Mouse (Mus musculus): ENCODE data around the gene Zfand3.
A peak's percentile ranks its signal among the peaks of the same experiment; 100 is the strongest.

Zfand3 gene

DNA sequence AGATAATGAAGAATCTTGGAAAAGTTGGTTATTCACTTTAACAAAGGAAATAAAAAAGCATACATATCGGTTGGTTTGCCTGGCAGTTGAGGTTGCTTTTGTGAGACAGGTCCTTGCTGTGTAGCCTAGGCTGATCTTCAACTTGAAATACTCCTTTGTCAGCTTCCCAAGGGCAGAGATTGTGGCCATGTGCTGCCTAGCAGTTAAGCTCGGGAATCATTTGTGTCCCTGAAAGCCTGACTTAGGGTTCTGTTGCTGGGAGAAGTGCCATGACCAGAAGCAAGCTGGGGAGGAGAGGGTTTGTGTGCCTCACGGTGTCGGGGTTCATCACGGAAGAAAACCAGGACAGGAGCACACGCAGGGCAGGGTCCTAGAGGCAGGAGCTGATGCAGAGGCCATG, 143.8 kb downstream of the Zfand3 start:
- DNase-seq (ENCODE audit: low spot score in 2 of 2) = no peak

DNA sequence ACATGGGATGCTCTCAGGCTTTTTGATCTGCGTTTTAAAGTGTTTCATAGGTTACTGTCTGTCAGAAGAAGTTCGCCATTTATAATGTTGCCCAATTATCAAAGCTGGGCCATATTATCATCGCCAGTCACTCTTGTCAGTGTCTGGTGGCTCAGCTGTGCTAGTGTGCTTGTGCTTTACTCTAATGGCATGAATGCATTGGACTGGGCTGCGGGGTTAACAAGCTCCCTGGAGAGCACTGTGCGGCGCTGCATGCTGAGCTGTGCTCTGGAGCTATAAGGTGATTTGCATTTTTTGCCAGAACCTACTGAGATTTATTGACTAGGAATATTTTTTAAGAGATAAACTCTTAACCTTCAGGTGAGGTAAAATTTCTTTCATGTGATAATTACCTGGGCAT, 145.4 kb downstream of the Zfand3 start:
- DNase-seq (ENCODE audit: low spot score in 2 of 2) = no peak

DNA sequence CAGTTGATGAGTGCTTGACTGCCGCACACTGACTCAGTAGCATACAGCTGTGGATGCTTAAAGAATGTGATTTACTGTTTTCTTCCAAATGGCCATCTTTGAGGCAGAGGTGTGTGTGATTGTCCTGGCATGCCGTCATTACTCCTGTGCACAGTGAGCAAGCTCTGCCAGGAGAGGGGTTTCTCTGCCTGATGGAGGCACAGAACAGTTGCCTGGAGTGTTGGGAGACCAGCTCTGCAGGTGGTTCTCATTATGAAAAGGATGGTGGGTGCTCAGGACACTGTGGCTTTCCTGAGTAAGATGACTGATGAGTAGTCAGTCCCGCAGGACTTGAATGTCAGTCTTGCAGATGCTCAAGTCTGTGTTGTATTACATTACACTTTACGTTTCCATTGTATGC, 149.6 kb downstream of the Zfand3 start:
- DNase-seq (ENCODE audit: low spot score in 2 of 2) = no peak

DNA sequence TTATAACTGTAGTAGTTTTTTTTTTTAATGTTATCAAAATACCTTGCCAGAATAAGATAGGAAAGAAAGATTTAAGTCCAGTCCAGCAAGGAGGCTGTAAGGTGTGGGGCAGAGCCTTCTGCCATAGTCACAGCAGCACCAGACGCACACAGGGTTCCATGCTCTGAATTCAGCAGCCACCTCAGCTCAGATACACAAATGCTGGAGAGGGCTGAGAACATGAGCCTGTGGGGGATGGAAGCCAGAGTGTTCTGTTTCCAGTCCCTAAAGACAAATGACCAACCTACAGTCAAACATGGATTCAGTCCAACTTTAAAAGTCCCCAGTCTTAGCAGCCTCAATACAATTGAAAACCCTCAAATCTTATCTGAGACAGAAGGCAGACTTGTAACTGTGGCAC, 150.3 kb downstream of the Zfand3 start:
- no peak for DNase-seq (ENCODE audit: low spot score in 2 of 2)

DNA sequence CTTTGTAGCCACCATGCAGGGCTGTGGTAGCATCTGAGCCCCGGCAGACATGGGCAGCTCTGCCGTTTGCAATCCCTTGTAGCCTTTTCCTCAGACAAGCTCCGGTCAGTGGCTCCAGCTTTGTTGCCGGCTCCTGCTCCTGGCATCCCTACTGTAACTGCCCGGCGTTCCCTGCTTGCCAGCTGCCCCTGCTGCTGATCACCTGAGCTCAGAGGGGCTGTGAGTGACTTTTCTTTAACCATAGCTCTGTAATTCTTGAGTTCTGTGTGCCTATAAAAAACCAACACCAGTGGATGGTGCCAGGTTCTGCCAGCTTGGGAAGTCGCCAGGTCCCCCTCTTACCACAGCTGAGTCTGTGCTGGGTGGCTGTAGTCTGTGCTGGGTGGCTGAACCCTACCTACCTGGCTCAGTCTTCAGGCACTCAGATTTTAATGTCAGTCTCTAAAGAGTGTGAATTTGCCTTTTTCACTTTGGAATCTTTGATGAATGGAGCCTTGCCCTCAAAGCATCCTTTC, 150.9 kb downstream of the Zfand3 start:
- DNase-seq (ENCODE audit: low spot score in 2 of 2) = no peak

DNA sequence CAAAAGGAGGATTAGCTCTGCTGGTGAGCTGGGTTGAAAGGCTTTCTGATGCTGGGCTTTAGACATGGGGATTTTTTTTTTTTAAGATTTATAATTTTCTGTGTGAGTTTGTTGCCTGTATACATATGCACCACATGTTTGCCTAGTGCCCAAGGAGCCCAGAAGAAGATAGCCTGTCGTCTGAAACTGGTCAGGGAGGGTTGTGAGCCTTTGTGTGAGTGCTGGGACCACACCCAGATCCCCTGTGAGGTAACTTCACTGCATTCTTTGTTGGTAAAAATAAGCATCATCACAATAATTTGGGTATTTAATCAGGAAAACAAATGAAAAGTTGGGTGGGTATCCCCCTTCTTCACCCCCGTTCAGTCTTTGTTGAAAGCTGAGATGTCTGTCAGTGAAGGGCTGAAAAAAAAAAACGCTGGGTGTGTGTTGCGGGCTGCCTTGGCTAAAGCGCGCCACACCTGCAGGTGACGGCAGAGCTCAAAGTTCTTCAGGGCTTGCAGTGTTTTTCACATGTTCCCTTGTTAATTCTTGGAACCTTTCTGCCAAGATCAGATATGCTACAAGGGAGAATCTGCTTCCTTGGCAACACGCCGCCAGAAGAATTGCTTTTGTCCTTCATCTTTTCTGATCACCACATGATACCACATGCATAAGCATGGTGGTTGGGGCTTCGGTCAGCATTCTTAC, 154.0 kb downstream of the Zfand3 start:
- no peak for DNase-seq (ENCODE audit: low spot score in 2 of 2)

DNA sequence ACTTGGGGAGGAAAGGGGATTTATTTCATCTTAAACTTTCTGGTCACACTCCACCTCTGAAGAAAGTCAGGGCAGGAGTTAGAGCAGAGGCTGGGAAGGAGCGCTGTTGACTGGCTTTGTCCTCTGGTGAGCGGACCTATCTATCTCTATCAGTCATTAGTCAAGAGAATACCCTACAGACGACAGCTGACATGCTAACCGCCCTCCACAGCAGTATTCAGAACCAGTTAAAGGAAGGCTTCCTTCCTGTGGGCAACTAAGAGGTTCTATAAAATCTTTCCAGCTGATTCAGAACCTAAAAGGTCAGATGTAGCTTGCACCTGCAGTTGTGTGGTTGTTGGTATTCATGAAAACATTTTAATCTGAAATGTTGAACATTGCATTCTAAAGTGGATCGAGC, 154.8 kb downstream of the Zfand3 start:
- no peak for DNase-seq (ENCODE audit: low spot score in 2 of 2)

DNA sequence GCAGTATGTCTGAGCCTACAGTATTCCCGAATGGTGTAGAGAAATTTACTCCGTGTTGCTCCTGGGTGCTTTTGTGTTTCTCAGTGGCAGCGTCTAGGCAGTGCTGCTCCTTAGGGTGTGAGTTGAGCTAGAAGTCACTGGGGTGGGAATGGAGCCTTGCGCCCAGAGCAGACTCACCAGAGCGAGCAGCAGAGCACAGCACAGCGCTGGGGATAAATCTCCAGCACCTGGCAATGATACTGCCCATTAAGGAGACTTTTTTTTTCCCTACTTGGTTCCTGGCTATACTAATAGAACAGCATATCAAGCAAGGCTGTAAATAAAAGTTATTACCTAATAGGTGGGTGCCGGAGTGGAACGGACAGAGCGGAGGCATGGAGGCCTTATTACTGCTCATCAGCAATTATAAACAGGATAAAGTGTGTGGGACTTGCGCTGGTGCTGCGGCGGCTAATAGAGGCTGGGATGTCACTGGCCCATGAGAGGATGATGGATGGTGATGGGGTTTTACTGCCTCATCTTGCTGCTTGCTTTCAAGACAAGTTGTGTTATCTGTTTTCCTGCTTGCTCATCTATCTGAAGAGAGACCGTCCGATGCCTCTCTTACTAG, 156.4 kb downstream of the Zfand3 start:
- no peak for DNase-seq (ENCODE audit: low spot score in 2 of 2)

DNA sequence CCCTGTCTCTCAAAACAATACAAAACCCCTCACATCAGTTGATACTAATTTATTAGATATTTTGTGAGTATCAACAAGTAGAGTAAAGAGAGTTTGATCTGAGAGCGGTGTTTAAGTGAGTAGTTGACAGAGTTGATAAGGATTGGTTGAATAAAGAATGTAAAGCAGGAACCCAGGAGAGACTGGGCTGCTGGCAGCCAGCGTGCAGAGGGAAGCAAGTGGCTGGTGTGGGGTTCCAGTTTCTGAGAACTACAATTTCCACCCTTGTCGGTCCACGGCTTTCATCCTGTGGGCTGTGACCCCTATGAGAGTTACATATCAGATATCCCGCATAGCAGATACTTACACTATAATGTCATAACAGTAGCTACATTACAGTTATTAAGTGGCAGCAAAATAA, 158.4 kb downstream of the Zfand3 start:
- DNase-seq (ENCODE audit: low spot score in 2 of 2) = no peak

DNA sequence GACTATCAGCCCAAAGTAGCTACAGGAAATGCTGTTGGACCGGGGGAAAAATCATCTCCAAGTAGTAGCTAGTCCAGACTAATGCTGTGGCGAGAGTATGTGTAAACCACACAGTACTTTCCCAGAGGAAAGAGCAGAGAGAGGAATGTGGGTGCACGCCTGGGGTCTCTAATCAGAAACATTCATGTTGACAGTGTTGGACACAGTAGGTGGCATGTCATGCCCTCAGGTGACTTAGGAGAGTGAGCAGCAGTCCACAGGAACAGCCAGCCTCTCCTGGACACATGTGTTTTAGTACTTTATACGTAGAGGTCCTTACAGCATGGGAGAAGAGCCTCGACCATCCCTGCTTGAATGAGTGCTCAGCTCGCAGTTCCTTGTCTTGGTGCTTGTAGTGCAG, 159.3 kb downstream of the Zfand3 start:
- no peak for DNase-seq (ENCODE audit: low spot score in 2 of 2)

DNA sequence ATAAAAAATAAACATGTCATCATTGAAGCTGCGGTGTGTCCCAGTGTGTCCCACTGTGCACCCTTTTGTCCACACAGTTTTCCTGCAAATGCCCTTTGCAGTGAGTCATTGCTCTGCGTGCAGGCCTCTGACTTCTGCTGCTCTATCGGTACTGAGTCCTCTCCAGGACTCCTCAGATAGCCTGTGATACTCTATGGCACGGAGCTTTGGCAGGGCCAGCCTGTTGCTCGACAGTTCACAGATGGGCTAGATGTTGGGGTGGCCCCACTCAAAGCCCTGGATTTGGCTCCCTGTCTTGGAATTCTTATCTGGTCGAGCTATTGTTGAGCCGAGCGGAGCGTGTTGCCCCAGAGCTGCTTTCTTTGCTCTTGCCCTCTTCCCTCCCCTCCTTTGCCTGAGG, 160.3 kb downstream of the Zfand3 start:
- no peak for DNase-seq (ENCODE audit: low spot score in 2 of 2)

DNA sequence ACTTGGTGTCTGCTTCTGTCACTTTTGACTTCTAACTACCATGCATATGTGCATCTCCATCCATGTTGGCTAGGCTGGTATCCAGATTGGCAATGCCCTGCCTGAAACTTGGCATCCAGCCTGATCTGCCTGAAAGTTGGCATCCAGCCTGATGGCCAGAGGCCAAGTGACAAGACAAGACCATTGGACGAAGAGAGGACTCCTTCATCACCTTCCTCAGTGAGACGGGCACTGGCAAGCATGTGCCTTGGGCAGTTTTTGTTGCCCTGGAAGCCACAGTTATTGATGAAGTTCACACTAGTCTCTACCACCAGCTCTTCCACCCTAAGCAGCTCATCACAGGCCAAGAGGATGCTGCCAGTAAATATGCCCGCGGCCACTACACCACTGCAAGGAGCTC, 172.9 kb downstream of the Zfand3 start:
- no peak for DNase-seq (ENCODE audit: low spot score in 2 of 2)

DNA sequence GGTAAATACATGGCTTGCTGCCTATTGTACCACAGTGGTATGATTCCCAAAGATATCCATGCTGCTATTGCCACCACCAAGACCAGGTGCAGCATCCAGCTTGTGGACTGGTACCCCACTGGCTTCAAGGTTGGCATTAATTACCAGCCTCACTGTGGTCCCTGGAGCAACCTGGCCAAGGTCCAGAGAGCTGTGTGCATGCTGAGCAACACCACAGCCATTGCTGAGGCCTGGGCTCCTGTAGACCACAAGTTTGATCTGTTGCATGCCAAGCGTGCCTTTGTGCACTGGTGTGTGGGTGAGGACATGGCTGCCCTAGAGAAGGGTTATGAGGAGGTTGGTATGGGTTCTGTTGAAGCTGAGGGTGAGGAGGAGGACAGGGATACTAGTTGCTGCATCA, 173.9 kb downstream of the Zfand3 start:
- DNase-seq (ENCODE audit: low spot score in 2 of 2) = no peak

DNA sequence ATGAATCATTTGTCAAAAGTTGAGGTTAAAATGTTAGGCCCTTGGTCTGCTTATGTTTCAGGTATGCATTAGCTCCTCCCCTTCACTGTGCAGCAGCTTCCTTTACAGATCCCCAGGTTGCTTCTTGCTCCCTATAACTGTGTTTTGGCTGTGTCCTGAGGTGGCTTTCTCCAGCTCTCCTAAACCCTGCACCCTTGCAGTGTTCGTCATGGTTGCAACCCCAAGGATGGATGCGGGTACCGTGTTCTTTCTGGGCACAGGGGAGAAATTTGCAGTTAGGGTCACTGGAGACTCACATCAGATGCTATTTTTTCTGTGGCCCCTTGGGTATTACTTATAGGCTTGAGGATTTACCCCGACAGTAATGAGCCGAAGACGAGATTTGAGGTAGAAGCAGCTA, 175.7 kb downstream of the Zfand3 start:
- no peak for DNase-seq (ENCODE audit: low spot score in 2 of 2)

DNA sequence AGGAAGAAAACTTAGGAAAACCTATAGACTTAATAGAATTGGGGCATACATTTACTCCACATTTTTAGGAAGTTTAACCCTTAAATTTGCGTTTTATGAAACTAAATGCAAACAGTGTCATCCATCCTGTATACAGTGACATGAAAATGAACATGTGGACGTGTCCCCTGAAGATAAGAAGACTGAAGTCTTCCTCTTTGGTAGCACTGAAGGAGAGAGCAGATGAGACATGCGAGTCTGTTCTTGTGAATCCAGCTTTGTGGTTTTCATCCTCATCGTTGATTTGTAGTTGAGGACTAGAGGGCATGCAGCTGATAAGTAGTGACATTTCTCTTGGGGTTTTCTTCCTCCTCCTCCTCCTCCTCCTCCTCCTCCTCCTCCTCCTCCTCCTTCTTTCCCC, 177.0 kb downstream of the Zfand3 start:
- no peak for DNase-seq (ENCODE audit: low spot score in 2 of 2)

DNA sequence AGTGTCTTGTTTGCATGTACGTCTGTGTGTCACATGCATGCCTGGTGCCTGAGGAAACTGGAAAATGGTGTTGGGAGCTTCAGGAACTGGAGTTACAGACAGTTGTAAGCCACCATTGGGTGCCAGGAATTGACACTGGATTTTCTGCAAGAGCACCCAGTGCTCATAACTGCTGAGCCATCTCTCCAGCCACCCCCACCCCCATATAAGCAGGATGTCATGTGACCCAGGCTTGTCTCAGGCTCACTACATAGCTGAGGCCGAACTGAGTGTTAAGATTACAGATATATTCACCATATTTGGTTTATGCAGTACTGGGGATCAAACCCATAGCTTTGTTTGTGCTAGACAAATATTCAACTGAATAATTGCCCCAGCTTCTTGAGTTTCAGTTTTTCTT, 177.5 kb downstream of the Zfand3 start:
- DNase-seq (ENCODE audit: low spot score in 2 of 2) = no peak

DNA sequence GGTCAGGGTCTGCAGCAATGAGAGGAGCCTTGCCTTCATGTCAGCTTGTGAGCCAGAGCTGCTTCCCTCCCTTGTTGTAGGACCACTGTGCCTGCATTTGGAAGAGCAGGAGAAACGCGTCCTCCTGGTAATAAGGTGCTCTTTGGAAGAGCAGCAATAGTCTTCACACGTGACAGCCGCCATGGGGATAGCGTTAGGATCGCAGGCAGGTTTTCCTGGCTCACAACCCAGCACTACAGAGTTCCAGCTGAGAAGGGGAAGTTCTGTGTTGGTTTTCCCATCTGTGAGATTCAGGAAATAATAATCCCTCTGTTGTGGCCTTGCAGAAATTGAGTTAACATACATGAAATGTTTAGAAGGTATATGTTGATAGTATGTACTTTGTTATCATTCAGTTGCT, 179.0 kb downstream of the Zfand3 start:
- no peak for DNase-seq (ENCODE audit: low spot score in 2 of 2)

DNA sequence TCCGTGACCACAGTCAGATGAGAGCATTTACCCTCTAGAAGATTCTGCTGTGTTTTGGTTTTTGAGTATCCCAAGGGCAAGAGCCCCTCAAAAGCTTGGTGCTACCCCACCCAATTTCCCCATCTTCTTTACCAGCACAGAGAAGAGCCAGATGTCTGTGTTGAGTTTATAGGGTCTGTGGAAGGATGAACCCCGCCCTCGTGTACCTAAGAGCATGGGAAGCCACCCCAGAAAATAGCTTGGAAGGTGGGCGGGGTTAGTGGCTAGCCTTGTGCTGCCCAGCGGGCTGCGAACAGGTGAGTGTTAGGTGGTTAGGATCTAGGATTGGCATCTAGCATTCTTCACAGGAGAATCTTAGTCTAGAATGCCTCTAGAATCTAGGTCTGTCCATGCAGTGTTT, 182.6 kb downstream of the Zfand3 start:
- DNase-seq (ENCODE audit: low spot score in 2 of 2) = no peak

DNA sequence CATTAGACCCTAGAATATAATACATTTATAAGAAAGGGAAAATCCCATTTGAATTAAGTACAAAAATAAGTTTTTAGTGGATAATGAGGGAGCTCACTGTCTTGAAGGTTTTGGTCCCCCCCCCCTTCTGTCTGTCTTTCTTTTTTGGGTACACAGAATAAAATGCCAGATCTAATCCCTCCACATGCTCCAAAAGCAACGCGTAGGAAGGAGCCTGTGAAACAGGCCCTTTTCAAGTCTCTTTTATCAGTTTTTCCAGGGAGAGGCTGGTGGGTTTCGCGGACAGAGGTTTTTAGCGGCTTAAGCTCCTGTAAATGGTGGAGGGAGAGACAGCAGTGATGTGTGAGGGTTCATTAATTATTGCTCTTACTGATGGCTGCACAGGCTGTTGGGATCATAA, 183.0 kb downstream of the Zfand3 start:
- DNase-seq (ENCODE audit: low spot score in 2 of 2) = no peak

DNA sequence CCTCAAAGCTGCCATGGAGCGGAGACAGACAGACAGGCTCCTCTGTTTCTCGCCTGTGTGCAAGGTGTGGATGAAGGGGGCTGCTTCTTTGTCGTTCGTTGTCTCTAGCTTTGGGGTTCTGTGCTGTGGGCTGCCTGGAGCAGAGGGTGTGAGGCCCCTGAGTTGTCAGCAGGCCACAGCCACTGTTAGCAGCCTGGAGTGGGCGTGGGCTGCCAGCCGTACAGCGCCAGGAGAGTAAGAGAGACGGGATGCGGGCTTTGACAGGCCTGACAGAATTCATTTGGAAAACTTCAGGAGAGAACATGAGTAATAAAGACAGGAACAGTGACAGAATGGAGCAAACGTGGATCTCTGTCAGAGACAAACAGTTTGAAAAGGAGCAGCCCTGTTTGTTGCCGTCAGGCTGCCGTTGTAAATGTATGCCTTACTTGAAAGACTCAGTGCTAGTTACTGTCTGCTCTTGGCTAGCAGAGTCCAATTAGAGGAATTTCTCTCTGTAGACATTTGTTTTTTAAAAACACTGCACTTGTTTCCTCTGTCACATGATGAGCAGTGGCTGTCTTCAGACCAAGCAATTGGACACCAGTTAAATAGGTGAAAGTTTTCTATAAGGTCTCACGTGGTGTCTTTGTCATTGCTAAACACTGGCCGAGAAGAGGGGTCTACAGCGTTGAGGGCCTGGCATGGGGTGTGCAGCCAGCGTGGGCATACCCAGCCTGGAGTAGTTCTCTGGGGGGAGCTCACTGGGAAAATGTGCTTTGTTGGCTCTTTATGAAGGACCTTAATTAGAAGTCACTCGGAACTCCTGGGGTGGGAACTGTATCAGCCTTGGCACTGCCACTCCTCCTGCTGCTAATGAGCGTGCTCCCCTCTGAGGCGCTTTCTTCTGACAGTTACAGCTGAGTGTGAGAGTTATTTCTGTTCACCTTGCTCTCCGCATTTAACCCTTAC, 183.8 kb downstream of the Zfand3 start:
- DNase-seq (ENCODE audit: low spot score in 2 of 2) = peak in 1 of 2 experiments; percentile 40

DNA sequence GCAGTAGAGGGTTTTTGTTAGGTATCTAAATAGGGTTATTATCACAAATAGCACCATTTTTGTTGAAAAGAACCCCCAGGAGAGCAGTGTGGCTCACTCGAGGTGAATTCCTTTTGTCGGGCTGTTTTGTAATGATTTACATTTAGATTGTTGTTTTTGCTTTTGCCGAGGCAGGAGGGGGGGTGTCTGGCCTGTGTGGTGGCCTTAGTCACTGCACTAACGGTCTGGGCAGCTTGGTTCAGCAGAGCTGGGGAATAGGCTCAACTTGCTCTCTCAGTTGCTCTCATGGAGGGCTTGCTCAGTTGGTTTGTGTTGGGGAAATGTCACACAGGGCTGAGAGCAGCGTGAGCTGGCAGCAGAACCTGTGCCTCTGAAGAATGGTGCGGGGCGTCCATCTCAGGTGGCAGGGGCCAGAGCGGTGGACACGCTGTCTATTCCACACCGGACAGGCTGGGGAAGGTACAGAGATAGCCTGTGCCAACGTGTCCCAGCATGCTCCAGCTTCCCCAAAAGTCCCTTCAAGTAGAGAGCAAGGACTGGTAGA, 186.6 kb downstream of the Zfand3 start:
- peak in 1 of 2 experiments; percentile 3 for DNase-seq (ENCODE audit: low spot score in 2 of 2)

DNA sequence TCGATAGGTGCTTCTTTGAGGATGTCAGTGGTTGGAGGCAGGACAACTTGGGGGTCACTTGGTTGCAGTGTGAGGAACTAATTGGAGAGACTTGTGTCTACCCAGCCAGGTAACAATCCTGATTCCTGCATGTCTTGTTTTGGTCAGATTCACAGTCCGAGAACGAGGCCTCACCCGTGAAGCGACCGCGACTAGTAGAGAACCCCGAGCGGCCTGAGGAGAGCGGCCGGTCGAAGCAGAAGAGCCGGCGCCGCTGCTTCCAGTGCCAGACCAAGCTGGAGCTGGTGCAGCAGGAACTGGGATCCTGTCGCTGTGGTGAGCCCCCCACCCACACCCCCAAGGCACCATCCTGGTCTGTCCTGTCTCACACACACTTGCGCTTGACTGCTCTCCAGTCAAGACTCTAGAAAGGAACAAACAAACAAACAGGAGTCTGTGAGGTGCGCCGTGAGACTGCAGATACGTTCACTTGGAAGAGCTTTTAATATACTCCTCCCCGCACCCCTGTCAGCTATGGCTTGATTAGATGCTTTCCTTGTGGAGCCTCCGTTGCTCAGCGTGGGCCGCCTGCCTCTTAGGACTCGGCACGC, 188.0 kb downstream of the Zfand3 start:
- DNase-seq (ENCODE audit: low spot score in 2 of 2) = peak; percentile 4 to 6
